Mouse (Mus musculus): ENCODE results near the gene Chfr. TPM values are rescaled to one million over a fixed set of nuclear protein-coding genes. Genes with fewer than 3 reads are reported as not detected.
"Not testable (repeated sequence)": the region's sequence is repeated elsewhere in the genome, so short reads cannot be mapped to it uniquely, and the experiment has no call there.

The Chfr gene
- total and polyA plus RNA-seq, 2 experiments from 2014 or later = 19.7 to 56.0 TPM

- DNase-seq (ENCODE audit: low spot score) (peak; percentile 24), ATAC-seq (ENCODE audit: insufficient read depth, low read depth) (no peak; the same call in none of the 2 replicates)
- H3K9me3 ChIP-seq (replicated peaks; ENCODE audit: control insufficient read depth, low read length) = no peaks in the 10 kb centered on the region
- WGBS = 21% methylated on average over 41 of the region's 41 CpGs
- H3K27me3 ChIP-seq (ENCODE audit: control insufficient read depth, insufficient read depth, low read length) = no peaks in the 10 kb centered on the region
- H3K4me3 ChIP-seq (ENCODE audit: low read depth, low read length) = peak overlapping the region; percentile 90
- peak overlapping the region; percentile 84 for H3K9ac ChIP-seq (replicated peaks; ENCODE audit: low read depth, low read length)
- H3K4me1 ChIP-seq (ENCODE audit: control insufficient read depth, insufficient read depth) = peaks cover 15% of the 10 kb centered on the region
- TF ChIP-seq EP300 (IDR thresholded peaks at IDR 0.05; ENCODE audit: low read depth) = no peak
- no peak for TF ChIP-seq CTCF (IDR thresholded peaks at IDR 0.05; ENCODE audit: low read depth)
- peak overlapping the region; percentile 83 for H3K4me2 ChIP-seq (ENCODE audit: low read depth, low read length)
- peaks cover 38% of the 10 kb centered on the region for H3K36me3 ChIP-seq (replicated peaks; ENCODE audit: control insufficient read depth, insufficient read depth, low read length)
- H3K27ac ChIP-seq (ENCODE audit: low read depth) = peak overlapping the region; percentile 98
These were observed 28.6 kb upstream of the Chfr start for GRCm38 (mm10) chr5:110106901-110107564.

GRCm38 (mm10) chr5:110107581-110108304, 27.9 kb upstream of the Chfr start, which contains the start of gene Gtpbp6:
TSS of gene Gtpbp6 (minus strand) at chr5:110108197.
- Histone ChIP-seq H3K4me3 (ENCODE audit: low read depth, low read length) (peak within 1 kb of the TSS; percentile 90), H3K27ac (ENCODE audit: low read depth) (peak within 1 kb of the TSS; percentile 98), H3K4me1 (ENCODE audit: control insufficient read depth, insufficient read depth) (peaks cover 12% of the 10 kb centered on the region), H3K9ac (replicated peaks; ENCODE audit: low read depth, low read length) (peak within 1 kb of the TSS; percentile 84), H3K36me3 (replicated peaks; ENCODE audit: control insufficient read depth, insufficient read depth, low read length) (peaks cover 41% of the 10 kb centered on the region), H3K9me3 (replicated peaks; ENCODE audit: control insufficient read depth, low read length) (no peaks in the 10 kb centered on the region), H3K4me2 (ENCODE audit: low read depth, low read length) (peak within 1 kb of the TSS; percentile 83), H3K27me3 (ENCODE audit: control insufficient read depth, insufficient read depth, low read length) (no peaks in the 10 kb centered on the region)
- 0% methylated on average over 71 of the region's 71 CpGs for WGBS
- DNase-seq (ENCODE audit: low spot score) = peak; percentile 95
- TF ChIP-seq CTCF (IDR thresholded peaks at IDR 0.05; ENCODE audit: low read depth) (no peak), EP300 (IDR thresholded peaks at IDR 0.05; ENCODE audit: low read depth) (no peak)
- peak; percentile 88 for ATAC-seq (ENCODE audit: insufficient read depth, low read depth)

DNA sequence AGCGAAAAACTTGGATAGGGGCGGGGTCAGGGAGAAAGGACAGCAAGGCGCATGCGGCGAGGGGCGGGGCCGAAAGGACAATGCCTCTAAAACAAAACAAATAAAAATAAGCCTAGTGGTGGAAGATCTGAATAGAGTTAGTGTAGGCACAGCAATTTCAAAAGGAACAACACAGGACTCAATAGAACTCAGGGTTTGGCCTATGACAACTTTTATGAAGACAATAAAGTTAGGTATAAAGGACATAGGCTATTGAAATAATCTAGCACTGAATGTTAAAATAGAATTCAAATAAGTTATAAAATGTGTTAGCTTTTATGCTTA, 27.4 kb upstream of the Chfr start:
- no peaks in the 10 kb centered on the region for H3K27me3 ChIP-seq (ENCODE audit: control insufficient read depth, insufficient read depth, low read length)
- ATAC-seq (ENCODE audit: insufficient read depth, low read depth) = no peak
- H3K9ac ChIP-seq (replicated peaks; ENCODE audit: low read depth, low read length) = no peak overlapping the region
- no peak for DNase-seq (ENCODE audit: low spot score)
- H3K4me3 ChIP-seq (ENCODE audit: low read depth, low read length) = peak overlapping the region; percentile 90
- TF ChIP-seq EP300 (IDR thresholded peaks at IDR 0.05; ENCODE audit: low read depth) (no peak), CTCF (IDR thresholded peaks at IDR 0.05; ENCODE audit: low read depth) (no peak; the same call in 1 of the 2 replicates)
- peaks cover 41% of the 10 kb centered on the region for H3K36me3 ChIP-seq (replicated peaks; ENCODE audit: control insufficient read depth, insufficient read depth, low read length)
- H3K27ac ChIP-seq (ENCODE audit: low read depth) = peak overlapping the region; percentile 98
- peak overlapping the region; percentile 83 for H3K4me2 ChIP-seq (ENCODE audit: low read depth, low read length)
- H3K9me3 ChIP-seq (replicated peaks; ENCODE audit: control insufficient read depth, low read length) = no peaks in the 10 kb centered on the region
- WGBS = 2% methylated on average over 7 of the region's 7 CpGs
- H3K4me1 ChIP-seq (ENCODE audit: control insufficient read depth, insufficient read depth) = peaks cover 12% of the 10 kb centered on the region

- Histone ChIP-seq H3K4me2 (ENCODE audit: low read depth, low read length) (peak within 1 kb of the TSS; percentile 73), H3K4me3 (ENCODE audit: low read depth, low read length) (peak within 1 kb of the TSS; percentile 63), H3K36me3 (replicated peaks; ENCODE audit: control insufficient read depth, insufficient read depth, low read length) (peaks cover 26% of the 10 kb centered on the region), H3K27me3 (ENCODE audit: control insufficient read depth, insufficient read depth, low read length) (no peaks in the 10 kb centered on the region), H3K27ac (ENCODE audit: low read depth) (peak within 1 kb of the TSS; percentile 73), H3K9ac (replicated peaks; ENCODE audit: low read depth, low read length) (peak within 1 kb of the TSS; percentile 49), H3K4me1 (ENCODE audit: control insufficient read depth, insufficient read depth) (peaks cover 12% of the 10 kb centered on the region), H3K9me3 (replicated peaks; ENCODE audit: control insufficient read depth, low read length) (no peaks in the 10 kb centered on the region)
- ATAC-seq (ENCODE audit: insufficient read depth, low read depth) (peak; percentile 32), DNase-seq (ENCODE audit: low spot score) (peak; percentile 88)
- WGBS = 2% methylated on average over 12 of the region's 12 CpGs
- TF ChIP-seq EP300 (IDR thresholded peaks at IDR 0.05; ENCODE audit: low read depth) = no peak
- TF ChIP-seq CTCF (IDR thresholded peaks at IDR 0.05; ENCODE audit: low read depth) = no peak
These were observed 25.6 kb upstream of the Chfr start, which contains the start of gene Zfp605 for GRCm38 (mm10) chr5:110109991-110110441. TSS of gene Zfp605 (plus strand) at chr5:110110092.

DNA sequence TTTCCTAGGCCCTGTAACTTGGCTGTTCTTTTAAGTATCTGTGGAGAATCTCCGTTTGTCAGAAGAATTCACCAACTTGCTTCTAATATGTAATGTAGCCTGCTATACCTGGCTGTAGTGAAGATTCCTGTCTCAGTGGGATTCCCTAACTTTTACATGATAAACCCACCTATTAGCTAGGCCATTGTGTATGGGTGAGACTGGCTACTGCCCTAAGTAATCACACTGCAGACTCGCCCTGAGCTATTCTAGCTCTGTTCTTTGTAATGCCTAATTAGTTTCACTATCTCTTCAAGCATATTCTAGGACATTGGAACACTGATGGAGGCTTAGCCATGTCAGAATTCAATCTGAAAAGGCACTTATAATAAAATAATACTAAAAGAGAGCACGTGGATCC, 13.3 kb upstream of the Chfr start:
- DNase-seq (ENCODE audit: low spot score); H3K4me1 ChIP-seq (ENCODE audit: control insufficient read depth, insufficient read depth); H3K27me3 ChIP-seq (ENCODE audit: control insufficient read depth, insufficient read depth, low read length); H3K9me3 ChIP-seq (replicated peaks; ENCODE audit: control insufficient read depth, low read length); H3K4me3 ChIP-seq (ENCODE audit: low read depth, low read length); H3K9ac ChIP-seq (replicated peaks; ENCODE audit: low read depth, low read length); ATAC-seq (ENCODE audit: insufficient read depth, low read depth); H3K4me2 ChIP-seq (ENCODE audit: low read depth, low read length); H3K27ac ChIP-seq (ENCODE audit: low read depth): not testable (repeated sequence)
- 83% methylated on average over 3 of the region's 3 CpGs for WGBS
- peaks cover 21% of the 10 kb centered on the region for H3K36me3 ChIP-seq (replicated peaks; ENCODE audit: control insufficient read depth, insufficient read depth, low read length)
